Mouse (Mus musculus) bone marrow macrophage, adult 2 months (primary cell): ENCODE measurements around the gene 1110008P14Rik. TPM values are rescaled to one million over a fixed set of nuclear protein-coding genes. Genes with fewer than 3 reads are reported as not detected.
"Not testable (repeated sequence)": the region's sequence is repeated elsewhere in the genome, so short reads cannot be mapped to it uniquely, and the experiment has no call there.

Experiments
- H3K27ac ChIP-seq: 2 replicates; pipeline ENCODE4 v1.5.1; 2012; ENCODE audit warnings: low read depth, low read length; ENCODE audit not compliant: insufficient read depth
- H3K4me1 ChIP-seq: 2 replicates; pipeline ENCODE4 v1.6.1; 2012; ENCODE audit warnings: low read length; ENCODE audit not compliant: control insufficient read depth, insufficient read depth
- H3K4me3 ChIP-seq: 2 replicates; pipeline ENCODE4 v1.5.1; 2012; ENCODE audit warnings: mild to moderate bottlenecking, low read length, moderate library complexity; ENCODE audit not compliant: insufficient read depth
- CTCF ChIP-seq: IDR thresholded peaks from 2 replicates; pipeline ENCODE4 v1.5.1; 2012; ENCODE audit warnings: low read depth, mild to moderate bottlenecking, low read length, moderate library complexity
- POLR2A ChIP-seq: IDR thresholded peaks from 2 replicates; pipeline ENCODE4 v1.6.1; 2012; ENCODE audit warnings: mild to moderate bottlenecking, low read depth, low read length, borderline replicate concordance
- polyA plus RNA-seq: library from polyadenylated mRNA; stranded (reverse); fragments of >200 nt; gene quantifications from 2 replicates; pipeline ENCODE4 v1.2.4, GENCODE M21; 2012; ENCODE audit not compliant: missing spikeins, insufficient read depth, insufficient read length

Gene 1110008P14Rik
- polyA plus RNA-seq, 1 experiment, result 53.8 TPM

DNA sequence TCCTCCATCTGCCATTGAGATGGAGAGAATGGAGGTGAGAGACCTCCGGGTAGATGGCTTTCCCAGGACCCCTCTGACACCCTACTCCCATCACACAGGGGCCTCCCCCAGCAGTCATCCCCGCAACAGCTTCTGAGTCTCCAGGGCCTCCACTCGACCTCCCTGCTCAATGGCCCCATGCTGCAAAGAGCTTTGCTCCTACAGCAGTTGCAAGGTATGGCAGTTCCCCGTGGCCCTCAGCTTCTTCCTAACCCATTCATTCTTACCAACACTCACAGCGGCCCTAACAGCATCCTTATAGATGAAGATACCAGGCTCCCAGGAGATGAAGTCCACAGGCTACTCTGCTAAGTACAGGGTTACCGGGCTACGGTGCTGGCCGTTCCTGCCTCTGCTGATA lies 17.6 kb downstream of the 1110008P14Rik start:
- TF ChIP-seq POLR2A (no peak), CTCF (no peak)
- H3K4me3 ChIP-seq, result peak overlapping the region; percentile 80
- no peak overlapping the region for H3K27ac ChIP-seq
- H3K4me1 ChIP-seq, result peaks cover 8% of the 10 kb centered on the region

DNA sequence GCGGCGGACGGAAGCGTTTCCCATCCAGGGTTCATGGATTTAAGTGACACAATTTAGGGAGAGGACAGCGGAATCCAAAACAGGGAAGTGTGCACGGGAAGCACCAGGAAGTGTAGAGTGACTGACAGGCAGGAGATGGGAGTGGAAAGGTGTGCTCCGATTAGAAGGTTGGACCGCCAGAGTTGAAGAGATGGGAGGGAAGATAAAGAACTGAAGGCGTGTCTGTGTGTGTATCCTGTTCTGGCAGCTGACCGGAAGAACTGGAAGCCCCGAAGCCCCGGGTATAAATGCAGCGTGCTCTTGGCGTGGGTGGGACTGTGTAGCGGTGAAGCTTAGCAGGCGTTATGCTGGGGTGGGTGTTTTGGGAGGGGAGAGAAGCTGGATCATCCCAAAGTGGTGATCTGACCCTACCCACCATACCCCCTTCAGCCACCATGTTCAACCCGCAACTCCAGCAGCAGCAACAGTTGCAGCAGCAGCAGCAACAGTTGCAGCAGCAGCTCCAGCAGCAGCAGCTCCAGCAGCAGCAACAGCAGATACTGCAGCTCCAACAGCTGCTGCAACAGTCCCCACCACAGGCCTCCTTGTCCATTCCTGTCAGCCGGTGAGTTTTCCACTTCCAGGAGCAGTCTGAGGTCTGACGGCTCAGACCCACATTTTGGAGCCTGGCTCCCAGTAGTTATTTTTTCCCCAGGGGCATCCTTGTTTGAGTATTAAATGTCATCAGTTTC lies 18.2 kb downstream of the 1110008P14Rik start:
- no peak for TF ChIP-seq POLR2A
- TF ChIP-seq CTCF, result no peak
- Histone ChIP-seq H3K4me3 (peak overlapping the region; percentile 80), H3K27ac (peak overlapping the region; percentile 78), H3K4me1 (peaks cover 8% of the 10 kb centered on the region)

- H3K4me1 ChIP-seq, result peaks cover 8% of the 10 kb centered on the region
- peak overlapping the region; percentile 80 for H3K4me3 ChIP-seq
- 0 out of 2 replicates have a peak, but pooled peaks have one; percentile 12 for TF ChIP-seq POLR2A
- peak; percentile 35 for TF ChIP-seq CTCF
- peak overlapping the region; percentile 78 for H3K27ac ChIP-seq
These were observed 18.9 kb downstream of the 1110008P14Rik start for GRCm38 (mm10) chr2:32362817-32363340.

DNA sequence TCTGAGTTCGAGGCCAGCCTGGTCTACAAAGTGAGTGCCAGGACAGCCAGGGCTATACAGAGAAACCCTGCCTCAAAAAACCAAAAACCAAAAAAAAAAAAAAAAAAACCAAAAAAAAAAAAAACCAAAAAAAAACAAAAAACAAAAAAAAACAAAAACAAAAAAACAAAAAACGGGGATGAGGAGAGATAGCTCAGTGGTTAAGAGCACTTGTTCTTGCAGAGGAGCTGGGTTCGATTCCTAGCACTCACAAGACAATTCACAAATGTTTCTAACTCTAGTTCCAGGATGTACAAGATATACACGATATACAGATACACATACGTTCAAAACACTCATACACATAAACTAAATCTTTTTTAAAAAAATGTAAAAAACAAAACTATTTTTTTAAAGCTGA lies 19.5 kb downstream of the 1110008P14Rik start:
- not testable (repeated sequence) for H3K4me1 ChIP-seq

DNA sequence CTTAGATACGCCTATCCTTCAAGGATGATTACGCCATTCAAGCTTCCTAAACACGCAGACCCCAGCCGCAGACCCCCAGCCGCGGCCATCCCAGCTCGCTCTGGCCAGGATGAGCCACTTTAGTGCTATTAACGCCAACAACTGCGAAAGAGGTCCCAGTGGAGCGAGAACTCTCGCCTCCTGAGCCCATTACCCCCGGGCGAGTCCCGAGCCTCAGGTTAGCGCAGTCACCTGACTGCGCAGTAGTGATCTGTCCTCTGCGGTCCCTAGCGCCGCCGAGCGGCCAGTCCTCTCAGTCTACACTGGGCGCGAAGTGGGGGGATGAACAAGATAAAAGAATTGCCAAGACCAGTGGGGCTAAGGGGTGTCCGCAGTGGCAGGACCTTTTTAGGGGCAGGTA lies 20.3 kb downstream of the 1110008P14Rik start:
- Histone ChIP-seq H3K4me1 (peaks cover 8% of the 10 kb centered on the region), H3K4me3 (peak overlapping the region; percentile 45), H3K27ac (no peak overlapping the region)
- TF ChIP-seq POLR2A (no peak), CTCF (no peak)

More for the DNA sequence above, 19.5 kb downstream of the 1110008P14Rik start:
- Histone ChIP-seq H3K4me3 (peak overlapping the region; percentile 80), H3K27ac (peak overlapping the region; percentile 78)

DNA sequence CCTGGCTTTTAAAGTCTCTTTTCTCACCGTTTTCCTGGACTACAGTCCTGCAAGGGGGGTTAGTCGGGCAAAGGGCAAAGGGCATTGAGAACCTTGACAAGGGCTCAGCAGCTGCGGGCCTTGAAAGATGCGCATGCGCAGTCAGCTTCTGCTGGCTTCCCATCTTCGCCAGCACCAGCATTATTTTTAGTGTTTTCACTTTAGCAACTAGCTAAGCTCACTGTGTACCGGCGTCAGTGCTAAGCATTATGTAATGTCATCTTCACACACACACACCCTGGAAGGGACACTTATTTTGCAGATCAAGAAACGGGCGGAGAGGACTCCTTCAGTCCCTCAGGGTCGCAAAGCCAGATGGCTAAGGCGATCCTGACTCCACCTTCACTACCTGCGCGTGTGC lies 21.0 kb downstream of the 1110008P14Rik start:
- peak overlapping the region; percentile 41; the same call in 1 of the 2 replicates for H3K4me3 ChIP-seq
- no peak overlapping the region for H3K27ac ChIP-seq
- no peak for TF ChIP-seq POLR2A
- no peak for TF ChIP-seq CTCF
- peaks cover 8% of the 10 kb centered on the region for H3K4me1 ChIP-seq

GRCm38 (mm10) chr2:32358381-32358780 lies 23.4 kb downstream of the 1110008P14Rik start:
- Histone ChIP-seq H3K4me3 (no peak overlapping the region), H3K4me1 (peaks cover 7% of the 10 kb centered on the region), H3K27ac (no peak overlapping the region)
- TF ChIP-seq CTCF, result no peak
- TF ChIP-seq POLR2A, result no peak

DNA sequence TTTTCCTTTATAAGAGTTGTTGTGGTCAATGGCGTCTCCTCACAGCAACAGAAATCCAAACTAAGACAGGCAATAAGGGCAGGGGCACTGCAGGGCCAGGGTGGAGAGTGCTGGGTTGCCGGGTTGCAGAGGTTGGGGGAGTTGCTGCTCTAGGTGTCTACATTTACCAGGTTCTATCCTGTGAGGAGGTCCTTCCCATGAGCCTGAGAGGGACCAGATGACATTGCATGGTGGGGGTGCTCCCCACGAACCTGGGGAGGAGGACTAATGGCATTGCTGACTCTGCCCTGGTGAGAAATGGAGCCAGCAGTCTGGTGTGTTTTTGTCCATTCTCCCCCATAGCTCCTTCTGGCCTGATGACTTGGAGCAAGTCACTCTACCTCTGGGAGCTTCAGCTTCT lies 24.0 kb downstream of the 1110008P14Rik start:
- TF ChIP-seq CTCF (no peak), POLR2A (no peak)
- Histone ChIP-seq H3K4me1 (peaks cover 8% of the 10 kb centered on the region), H3K27ac (no peak overlapping the region), H3K4me3 (no peak overlapping the region)

DNA sequence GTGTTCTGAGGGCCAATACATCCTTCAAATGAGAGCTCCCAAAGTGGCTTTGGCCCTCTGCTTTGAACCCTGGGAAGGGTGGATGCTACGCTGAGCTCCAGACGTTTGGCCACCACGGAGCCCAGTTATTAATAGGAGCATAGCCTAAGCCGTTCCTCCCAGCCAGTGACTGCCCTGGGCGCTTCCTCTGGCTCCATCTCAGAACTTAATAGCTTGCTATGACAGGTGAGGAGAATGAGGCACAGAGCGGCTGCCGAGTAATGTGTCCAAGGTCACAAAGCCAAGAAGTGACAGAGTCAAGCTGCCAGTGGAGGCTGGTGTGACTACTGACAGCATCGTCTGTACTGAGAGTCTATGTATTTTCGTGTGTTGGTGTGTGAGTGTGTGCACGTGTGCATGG lies 25.5 kb downstream of the 1110008P14Rik start:
- H3K27ac ChIP-seq, result no peak overlapping the region
- peaks cover 11% of the 10 kb centered on the region for H3K4me1 ChIP-seq
- no peak for TF ChIP-seq CTCF
- TF ChIP-seq POLR2A, result no peak
- no peak overlapping the region for H3K4me3 ChIP-seq

GRCm38 (mm10) chr2:32354336-32354895 lies 27.3 kb downstream of the 1110008P14Rik start:
- Histone ChIP-seq H3K27ac (no peak overlapping the region), H3K4me3 (no peak overlapping the region), H3K4me1 (peaks cover 18% of the 10 kb centered on the region)
- no peak for TF ChIP-seq POLR2A
- TF ChIP-seq CTCF, result no peak
